Mouse (Mus musculus) MEL (cell line): ENCODE results near the gene Gpr19. TPM values are rescaled to one million over a fixed set of nuclear protein-coding genes. Genes with fewer than 3 reads are reported as not detected.

Source experiments
- DNase-seq: peaks from one replicate; pipeline ENCODE4 v3.0.0; 2011; ENCODE audit warnings: low read depth, low spot score
- H3K27ac ChIP-seq: 2 replicates; pipeline ENCODE4 v1.5.1; 2012; ENCODE audit warnings: low read depth, mild to moderate bottlenecking, control low read depth, low read length, moderate library complexity; ENCODE audit not compliant: control insufficient read depth
- H3K27me3 ChIP-seq, 2 experiments: fragments of 150-350 bp in 1 of 2; sonication (generic) in 1 of 2; 2 replicates each; pipeline ENCODE4 v1.6.1; 2012; ENCODE audit warnings: low read length in 2 of 2, mild to moderate bottlenecking in 2 of 2, improper control_type of control experiment in 1 of 2, moderate library complexity in 1 of 2; ENCODE audit not compliant: insufficient read depth in 2 of 2, control insufficient read depth in 1 of 2
- H3K36me3 ChIP-seq, 2 experiments: 2 replicates each; pipeline ENCODE4 v1.6.1; 2012 to 2014; ENCODE audit warnings: low read length in 2 of 2, improper control_type of control experiment in 1 of 2, inconsistent platforms in 1 of 2, mild to moderate bottlenecking in 1 of 2; ENCODE audit not compliant: insufficient read depth in 2 of 2, control insufficient read depth in 1 of 2
- H3K4me1 ChIP-seq, 2 experiments: fragments of 150-350 bp in 1 of 2; sonication (generic) in 1 of 2; 2 replicates each; pipeline ENCODE4 v1.6.1; 2012; ENCODE audit warnings: low read length in 2 of 2, improper control_type of control experiment in 1 of 2, mild to moderate bottlenecking in 1 of 2; ENCODE audit not compliant: insufficient read depth in 2 of 2, control insufficient read depth in 1 of 2
- H3K4me3 ChIP-seq, 2 experiments: fragments of 150-350 bp in 1 of 2; sonication (generic) in 1 of 2; 2 replicates each; pipeline ENCODE4 v1.5.1; 2012; ENCODE audit warnings: low read depth in 2 of 2, low read length in 2 of 2, mild to moderate bottlenecking in 2 of 2, moderate library complexity in 2 of 2, control low read depth in 1 of 2, improper control_type of control experiment in 1 of 2; ENCODE audit not compliant: control insufficient read depth in 1 of 2, insufficient read depth in 1 of 2
- H3K79me2 ChIP-seq: 2 replicates; pipeline ENCODE4 v1.6.1; 2012; ENCODE audit warnings: mild to moderate bottlenecking, low read length, moderate library complexity; ENCODE audit not compliant: control insufficient read depth, poor library complexity, insufficient read depth
- H3K9ac ChIP-seq: 2 replicates; pipeline ENCODE4 v1.6.1; 2012; ENCODE audit warnings: low read depth, mild to moderate bottlenecking, control low read depth, low read length, moderate library complexity; ENCODE audit not compliant: control insufficient read depth, poor library complexity, severe bottlenecking
- H3K9me3 ChIP-seq: fragments of 150-350 bp; sonication (generic); replicated peaks from 2 replicates; pipeline ENCODE4 v1.6.1; 2012; ENCODE audit warnings: mild to moderate bottlenecking, low read length, improper control_type of control experiment, moderate library complexity; ENCODE audit not compliant: insufficient read depth
- BHLHE40 ChIP-seq: IDR thresholded peaks from 2 replicates; pipeline ENCODE4 v1.6.1; 2012; ENCODE audit warnings: low read depth, mild to moderate bottlenecking, inconsistent platforms, low read length, improper control_type of control experiment, borderline replicate concordance
- CHD1 ChIP-seq: IDR thresholded peaks from 2 replicates; pipeline ENCODE4 v1.6.1; 2012; ENCODE audit warnings: low read depth, mild to moderate bottlenecking, inconsistent platforms, low read length, improper control_type of control experiment
- CTCF ChIP-seq, 3 experiments: IDR thresholded peaks in 2 of 3; conservative IDR thresholded peaks in 1 of 3; 2 replicates each; pipeline ENCODE4 v1.5.1; 2011 to 2012; ENCODE audit warnings: low read length in 3 of 3, low read depth in 2 of 3, mild to moderate bottlenecking in 2 of 3, improper control_type of control experiment in 1 of 3, inconsistent platforms in 1 of 3, mixed read lengths in 1 of 3, moderate library complexity in 1 of 3; ENCODE audit not compliant: control insufficient read depth in 1 of 3, insufficient read depth in 1 of 3, poor library complexity in 1 of 3, severe bottlenecking in 1 of 3
- E2F4 ChIP-seq: IDR thresholded peaks from 2 replicates; pipeline ENCODE4 v1.6.1; 2011; ENCODE audit warnings: low read depth, low read length, improper control_type of control experiment, borderline replicate concordance
- ELF1 ChIP-seq: IDR thresholded peaks from 2 replicates; pipeline ENCODE4 v1.6.1; 2014; ENCODE audit warnings: low read depth, mild to moderate bottlenecking, inconsistent platforms, low read length, improper control_type of control experiment, moderate library complexity
- EP300 ChIP-seq, 2 experiments: IDR thresholded peaks; 2 replicates each; pipeline ENCODE4 v1.6.1; 2011; ENCODE audit warnings: improper control_type of control experiment in 2 of 2, low read length in 2 of 2, low read depth in 1 of 2, mild to moderate bottlenecking in 1 of 2
- ETS1 ChIP-seq: IDR thresholded peaks from 2 replicates; pipeline ENCODE4 v1.6.1; 2012; ENCODE audit warnings: low read depth, mild to moderate bottlenecking, inconsistent platforms, low read length, improper control_type of control experiment, moderate library complexity
- GABPA ChIP-seq: IDR thresholded peaks from 2 replicates; pipeline ENCODE4 v1.6.1; 2012; ENCODE audit warnings: low read depth, mild to moderate bottlenecking, inconsistent platforms, low read length, improper control_type of control experiment, moderate library complexity
- GATA1 ChIP-seq: IDR thresholded peaks from 2 replicates; pipeline ENCODE4 v1.6.1; 2011; ENCODE audit warnings: low read depth, low read length, improper control_type of control experiment
- JUND ChIP-seq: IDR thresholded peaks from 2 replicates; pipeline ENCODE4 v1.6.1; 2011; ENCODE audit warnings: low read depth, mild to moderate bottlenecking, improper control_type of control experiment, low read length
- KAT2A ChIP-seq: conservative IDR thresholded peaks from 2 replicates; pipeline ENCODE4 v1.6.1; 2012; ENCODE audit warnings: low read depth, low read length, improper control_type of control experiment, inconsistent platforms
- MAFK ChIP-seq: IDR thresholded peaks from 2 replicates; pipeline ENCODE4 v1.6.1; 2011; ENCODE audit warnings: low read depth, mild to moderate bottlenecking, low read length, improper control_type of control experiment, borderline replicate concordance
- MAX ChIP-seq: IDR thresholded peaks from 2 replicates; pipeline ENCODE4 v1.6.1; 2011; ENCODE audit warnings: low read length, improper control_type of control experiment
- MXI1 ChIP-seq: IDR thresholded peaks from 2 replicates; pipeline ENCODE4 v1.6.1; 2011; ENCODE audit warnings: mild to moderate bottlenecking, low read depth, low read length, improper control_type of control experiment
- POLR2A ChIP-seq, 2 experiments: IDR thresholded peaks; 2 replicates each; pipeline ENCODE4 v1.6.1; 2011 to 2012; ENCODE audit warnings: low read length in 2 of 2, mild to moderate bottlenecking in 2 of 2, control low read depth in 1 of 2, improper control_type of control experiment in 1 of 2, low read depth in 1 of 2, moderate library complexity in 1 of 2; ENCODE audit not compliant: control insufficient read depth in 1 of 2, insufficient read depth in 1 of 2, poor library complexity in 1 of 2
- POLR2AphosphoS2 ChIP-seq: IDR thresholded peaks from 2 replicates; pipeline ENCODE4 v1.6.1; 2011; ENCODE audit warnings: low read length, improper control_type of control experiment
- POLR2AphosphoS5 ChIP-seq: IDR thresholded peaks from 2 replicates; pipeline ENCODE4 v1.6.1; 2012; ENCODE audit warnings: low read depth, borderline replicate concordance, mild to moderate bottlenecking, inconsistent platforms, low read length, moderate library complexity, mixed read lengths
- RAD21 ChIP-seq: IDR thresholded peaks from 2 replicates; pipeline ENCODE4 v1.6.1; 2011; ENCODE audit warnings: mild to moderate bottlenecking, low read depth, low read length, improper control_type of control experiment
- RCOR1 ChIP-seq: IDR thresholded peaks from 2 replicates; pipeline ENCODE4 v1.6.1; 2012; ENCODE audit warnings: low read depth, mild to moderate bottlenecking, inconsistent platforms, low read length, improper control_type of control experiment
- SIN3A ChIP-seq: IDR thresholded peaks from 2 replicates; pipeline ENCODE4 v1.6.1; 2012; ENCODE audit warnings: low read length, improper control_type of control experiment, inconsistent platforms
- SMC3 ChIP-seq: IDR thresholded peaks from 2 replicates; pipeline ENCODE4 v1.6.1; 2011; ENCODE audit warnings: low read depth, low read length, improper control_type of control experiment
- TCF12 ChIP-seq: IDR thresholded peaks from 2 replicates; pipeline ENCODE4 v1.6.1; 2014; ENCODE audit warnings: low read depth, mild to moderate bottlenecking, inconsistent platforms, low read length, improper control_type of control experiment, moderate library complexity
- UBTF ChIP-seq: IDR thresholded peaks from 2 replicates; pipeline ENCODE4 v1.6.1; 2012; ENCODE audit warnings: low read depth, mild to moderate bottlenecking, inconsistent platforms, low read length, improper control_type of control experiment, moderate library complexity, borderline replicate concordance; ENCODE audit not compliant: insufficient read depth
- USF2 ChIP-seq, 2 experiments: IDR thresholded peaks; 2 replicates each; pipeline ENCODE4 v1.6.1; 2011 to 2012; ENCODE audit warnings: improper control_type of control experiment in 2 of 2, low read length in 2 of 2, borderline replicate concordance in 1 of 2, inconsistent platforms in 1 of 2, low read depth in 1 of 2, mild to moderate bottlenecking in 1 of 2; ENCODE audit not compliant: insufficient read depth in 1 of 2
- ZKSCAN1 ChIP-seq: IDR thresholded peaks from 2 replicates; pipeline ENCODE4 v1.6.1; 2012; ENCODE audit warnings: low read depth, mild to moderate bottlenecking, inconsistent platforms, low read length, improper control_type of control experiment, moderate library complexity
- ZMIZ1 ChIP-seq: IDR thresholded peaks from 2 replicates; pipeline ENCODE4 v1.6.1; 2012; ENCODE audit warnings: low read depth, mild to moderate bottlenecking, inconsistent platforms, low read length, improper control_type of control experiment, moderate library complexity
- polyA plus RNA-seq, 2 experiments: library from polyadenylated mRNA; stranded (reverse) in 1 of 2; unstranded in 1 of 2; fragments of >175 nt in 1 of 2; fragments of >200 nt in 1 of 2; gene quantifications; 2 replicates each; pipeline versions ENCODE4 v1.2.1 to v1.2.4; 2012; ENCODE audit warnings: low replicate concordance in 2 of 2, low read depth in 1 of 2; ENCODE audit not compliant: insufficient read length in 2 of 2, insufficient read depth in 1 of 2, missing spikeins in 1 of 2
- total RNA-seq: library from RNA; depleted of rRNA; stranded (reverse); fragments of 300-350 nt; gene quantifications from 2 replicates; pipeline ENCODE4 v1.2.3, GENCODE M21; 2012

Gene Gpr19
- total and polyA plus RNA-seq, 3 experiments = 8.4 to 11.7 TPM; not detected in 1

DNA sequence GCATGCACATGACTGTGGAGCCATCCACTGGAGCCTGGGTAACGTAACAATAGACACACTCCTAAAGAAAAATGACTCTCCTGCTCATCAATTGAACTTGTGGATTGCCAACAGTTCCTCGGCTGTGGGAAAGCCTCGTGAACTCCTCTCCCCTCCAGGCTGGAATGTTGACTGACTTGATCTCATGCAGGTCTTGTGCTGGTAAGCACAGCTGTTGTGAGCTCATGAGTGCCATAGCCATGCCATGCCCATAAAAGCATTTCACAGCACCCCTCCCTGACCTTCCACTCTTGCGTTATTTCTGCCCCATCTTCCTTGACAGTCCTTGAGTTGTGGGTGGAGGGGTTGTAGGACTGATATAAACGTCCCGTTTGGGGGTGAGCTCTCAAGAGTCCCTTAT, 78.0 kb downstream of the Gpr19 start:
- no peak overlapping the region for H3K27ac ChIP-seq

DNA sequence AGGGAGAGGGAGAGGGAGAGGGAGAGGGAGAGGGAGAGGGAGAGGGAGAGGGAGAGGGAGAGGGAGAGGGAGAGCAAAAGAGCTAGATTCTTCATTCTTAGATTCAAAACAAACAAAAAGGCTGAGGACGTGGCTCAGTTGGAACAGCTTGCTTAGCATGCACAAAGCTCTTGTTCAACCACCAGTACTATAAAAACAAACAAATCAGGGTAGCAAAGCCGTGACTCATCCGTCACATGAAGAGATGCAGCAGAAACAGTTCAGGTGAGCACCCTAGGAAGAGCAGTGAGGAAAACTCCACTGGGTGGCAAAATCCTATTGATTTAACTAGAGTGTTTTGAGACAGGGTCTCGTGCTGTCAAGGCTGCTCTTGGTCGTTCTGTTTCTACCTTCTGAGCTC, 78.6 kb downstream of the Gpr19 start:
- H3K4me3 ChIP-seq = no peak overlapping the region
- H3K9me3 ChIP-seq = no peaks in the 10 kb centered on the region
- TF ChIP-seq GATA1 (no peak), KAT2A (no peak), E2F4 (no peak), SMC3 (no peak), POLR2A (IDR thresholded peaks at IDR 0.05; ENCODE audit: control insufficient read depth in 1 of 2, insufficient read depth in 1 of 2, low read depth in 1 of 2, low read length in 2 of 2, poor library complexity in 1 of 2) (no peak), POLR2AphosphoS5 (no peak), MXI1 (no peak), MAFK (no peak), RAD21 (no peak), BHLHE40 (no peak), GABPA (no peak), POLR2AphosphoS2 (no peak), EP300 (IDR thresholded peaks at IDR 0.05; ENCODE audit: low read depth in 1 of 2, low read length in 2 of 2) (no peak), ZMIZ1 (no peak), TCF12 (no peak)
- no peak overlapping the region for H3K27ac ChIP-seq
- no peak overlapping the region for H3K9ac ChIP-seq
- H3K79me2 ChIP-seq = no peaks in the 10 kb centered on the region
- no peaks in the 10 kb centered on the region for H3K4me1 ChIP-seq
- no peak for DNase-seq
- H3K27me3 ChIP-seq = peaks cover 10 to 16% of the 10 kb centered on the region in 2 experiments
- H3K36me3 ChIP-seq = no peaks in the 10 kb centered on the region

More for the DNA sequence above, 78.0 kb downstream of the Gpr19 start:
- no peak overlapping the region for H3K9ac ChIP-seq
- H3K27me3 ChIP-seq = peaks cover 8 to 13% of the 10 kb centered on the region in 2 experiments
- TF ChIP-seq MAX (no peak), RCOR1 (no peak), SIN3A (no peak), JUND (no peak), CTCF (IDR thresholded peaks at IDR 0.05 in 2 of 3, conservative IDR thresholded peaks at IDR 0.05 in 1 of 3; ENCODE audit: control insufficient read depth in 1 of 3, insufficient read depth in 1 of 3, low read depth in 2 of 3, low read length in 3 of 3, poor library complexity in 1 of 3, severe bottlenecking in 1 of 3) (no peak), ZMIZ1 (no peak), POLR2AphosphoS5 (no peak), SMC3 (no peak), USF2 (IDR thresholded peaks at IDR 0.05; ENCODE audit: borderline replicate concordance in 1 of 2, insufficient read depth in 1 of 2, low read depth in 1 of 2, low read length in 2 of 2) (no peak), RAD21 (no peak), KAT2A (no peak), UBTF (no peak), ZKSCAN1 (no peak), CHD1 (no peak), MXI1 (no peak), ELF1 (no peak), ETS1 (no peak)
- H3K9me3 ChIP-seq = no peaks in the 10 kb centered on the region
- no peaks in the 10 kb centered on the region for H3K36me3 ChIP-seq
- DNase-seq = no peak
- H3K79me2 ChIP-seq = no peaks in the 10 kb centered on the region
- no peaks in the 10 kb centered on the region for H3K4me1 ChIP-seq
- no peak overlapping the region for H3K4me3 ChIP-seq
